Mouse (Mus musculus): ENCODE results near the gene Polrmt.

DNA sequence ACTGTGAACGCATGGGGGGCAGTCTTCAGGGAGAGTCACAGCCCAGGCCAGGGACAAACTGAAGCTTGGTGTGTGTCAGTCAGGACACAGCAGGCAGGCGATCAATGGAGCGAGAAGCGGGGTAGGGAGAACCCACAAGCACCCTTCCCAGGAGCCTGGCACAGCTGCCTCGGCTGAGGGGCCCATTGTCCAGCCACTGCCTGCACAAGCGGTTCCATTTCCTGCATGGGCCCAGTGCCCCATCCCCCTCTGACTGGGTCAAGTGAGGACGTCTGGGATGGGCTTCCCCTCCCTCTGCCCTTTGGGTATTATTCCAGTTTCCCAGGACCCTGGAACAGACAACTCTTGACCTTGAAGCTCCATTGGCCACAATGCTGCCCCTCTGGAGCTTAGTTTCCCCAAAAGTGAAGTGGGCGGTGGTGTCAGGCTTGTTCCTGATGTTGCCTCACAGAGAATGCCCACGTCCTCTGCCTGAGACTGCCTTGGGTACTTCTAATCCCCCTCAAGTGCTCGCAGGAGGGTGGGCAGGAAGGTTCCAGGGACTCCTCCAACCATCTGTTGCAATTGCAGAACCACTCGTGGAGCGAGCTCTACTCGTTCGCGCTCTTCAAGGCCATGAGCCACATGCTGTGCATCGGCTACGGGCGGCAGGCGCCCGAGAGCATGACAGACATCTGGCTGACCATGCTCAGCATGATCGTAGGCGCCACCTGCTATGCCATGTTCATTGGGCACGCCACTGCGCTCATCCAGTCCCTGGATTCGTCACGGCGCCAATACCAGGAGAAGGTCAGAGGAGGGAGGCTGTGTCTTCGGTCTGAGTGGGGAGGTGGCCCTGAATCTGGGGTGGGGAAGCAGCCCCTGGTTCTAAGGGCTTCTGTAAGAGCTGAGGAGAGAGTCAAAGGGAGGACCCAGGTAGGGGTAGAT is 17.8 kb downstream of the Polrmt start:
- TF ChIP-seq POLR2A (IDR thresholded peaks at IDR 0.05; ENCODE audit: borderline replicate concordance, low read depth, low read length) (no peak), CTCF (IDR thresholded peaks at IDR 0.05; ENCODE audit: low read depth, low read length) (no peak)

Data from bone marrow macrophage, adult 2 months (primary cell).